Mouse (Mus musculus) adrenal gland, postnatal 4 days (tissue): Measurements from ENCODE around the gene Cep170b. TPM values are rescaled to one million over a fixed set of nuclear protein-coding genes. Genes with fewer than 3 reads are reported as not detected.

ENCODE experiments used
- DNase-seq, 2 experiments: peaks; one replicate each; pipeline ENCODE4 v3.0.0; 2021 to 2022; ENCODE audit warnings: low spot score in 2 of 2, mixed read lengths in 2 of 2
- long read RNA-seq, 2 experiments: library from polyadenylated mRNA; stranded (forward); transcript quantifications; one replicate each; pipeline ENCODE4 v2.0.0; 2021
- total RNA-seq, 2 experiments: library from RNA; stranded (reverse); gene quantifications; 2 replicates each; pipeline ENCODE4 v1.2.3; 2021

The Cep170b gene
- total RNA-seq, result 10 to 100 TPM; 49.2 to 56.6 TPM
- long read RNA-seq, experiment 1, full-length matches to known transcripts, result 6 of 19 reads
- long read RNA-seq, experiment 1, partial matches to known transcripts, result 6 of 19 reads
- long read RNA-seq, experiment 1, other reads (novel, unspliced or antisense), result 7 of 19 reads
- long read RNA-seq, experiment 2, full-length matches to known transcripts, result 1 of 29 reads
- long read RNA-seq, experiment 2, partial matches to known transcripts, result 5 of 29 reads
- long read RNA-seq, experiment 2, other reads (novel, unspliced or antisense), result 23 of 29 reads

GRCm38 (mm10) chr12:112720216-112720615 lies at the start of gene Cep170b:
Gene Cep170b, plus strand, starts transcription at chr12:112720455.
- no peak for DNase-seq

GRCm38 (mm10) chr12:112670718-112671393 lies 49.4 kb upstream of the Cep170b start:
- peak in 1 of 2 experiments; percentile 64 for DNase-seq

- DNase-seq, result no peak
Observed at GRCm38 (mm10) chr12:112671891-112672290, 48.4 kb upstream of the Cep170b start.

- DNase-seq, result no peak
Observed at GRCm38 (mm10) chr12:112672744-112673575, 47.3 kb upstream of the Cep170b start.

- no peak for DNase-seq
Observed at GRCm38 (mm10) chr12:112673576-112674091, 46.6 kb upstream of the Cep170b start.

- DNase-seq, result no peak
Observed at GRCm38 (mm10) chr12:112674132-112675011, 45.9 kb upstream of the Cep170b start, which contains the start of gene Akt1. Gene Akt1, minus strand, starts transcription at chr12:112674884.

- DNase-seq, result peak; percentile 73 to 83
Observed at GRCm38 (mm10) chr12:112675245-112676035, 44.8 kb upstream of the Cep170b start.

GRCm38 (mm10) chr12:112677076-112677475 lies 43.2 kb upstream of the Cep170b start:
- DNase-seq, result no peak

GRCm38 (mm10) chr12:112677943-112678554 lies 42.2 kb upstream of the Cep170b start:
- no peak for DNase-seq

GRCm38 (mm10) chr12:112678555-112679026 lies 41.7 kb upstream of the Cep170b start, which contains the start of gene Zbtb42:
Gene Zbtb42, plus strand, starts transcription at chr12:112678828.
- DNase-seq, result no peak

GRCm38 (mm10) chr12:112679027-112679996 lies 40.9 kb upstream of the Cep170b start:
- DNase-seq, result no peak

GRCm38 (mm10) chr12:112683351-112683750 lies 36.9 kb upstream of the Cep170b start:
- no peak for DNase-seq

- DNase-seq, result no peak
Observed at GRCm38 (mm10) chr12:112688458-112688857, 31.8 kb upstream of the Cep170b start.

GRCm38 (mm10) chr12:112693185-112694126 lies 26.8 kb upstream of the Cep170b start:
- peak; percentile 94 to 97 for DNase-seq

GRCm38 (mm10) chr12:112694127-112694475 lies 26.2 kb upstream of the Cep170b start:
- no peak for DNase-seq

GRCm38 (mm10) chr12:112696806-112697425 lies 23.3 kb upstream of the Cep170b start:
- no peak for DNase-seq
